Comparison of ENCODE assay signal across 11 mouse cellular contexts in the genomic region with DNA sequence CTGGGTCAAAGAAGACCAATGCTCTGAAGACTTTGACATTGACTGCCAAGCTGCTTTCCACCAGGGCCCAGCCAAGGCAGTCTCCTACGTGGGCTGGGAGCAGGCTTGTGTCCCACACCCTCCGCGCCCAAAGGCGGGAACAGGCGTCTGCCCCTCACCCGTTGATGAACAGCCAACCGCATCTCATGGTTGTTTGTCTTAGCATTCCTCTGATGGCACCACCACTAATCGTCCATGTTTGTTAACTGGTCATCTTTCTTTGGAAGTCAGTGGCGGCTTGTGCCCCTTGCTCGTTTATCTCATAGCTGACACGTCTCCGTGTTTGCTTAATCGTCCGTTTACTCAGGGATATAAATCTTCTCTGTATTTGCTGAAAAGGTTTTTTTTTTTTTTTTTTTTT. TPM values are rescaled to one million over a fixed set of nuclear protein-coding genes. Genes with fewer than 3 reads are reported as not detected.
A peak's percentile ranks its signal among the peaks of the same experiment; 100 is the strongest.
DNase-seq lines count a peak whose midpoint lies in the region; ATAC-seq lines count a peak whose summit lies in the region.
"Had no signal": no experiment of that assay in that cellular context is flagged by ENCODE, and none has a peak within 500 bp of the region (broad histone marks: within the 10 kb centered on the region; RNA-seq: fewer than 3 reads in every experiment).

No protein-coding gene starts in this region.

- intact Hi-C loops in gastrocnemius, postnatal 14 days (cut with DNase I; ENCODE audit: low total_unique reads), result no loop called here

- H3K27ac ChIP-seq in hindbrain, embryonic 11.5 days (ENCODE audit: low read depth, low read length), result peak overlapping the region; percentile 85
- peak overlapping the region; percentile 71 for H3K27ac ChIP-seq in midbrain, embryonic 12.5 days (replicated peaks)
- H3K27ac ChIP-seq: liver, embryonic 13.5 days had no signal

- no peaks in the 10 kb centered on the region; the same call in 1 of the 2 replicates for H3K27me3 ChIP-seq in hindbrain, embryonic 11.5 days (ENCODE audit: control insufficient read depth, insufficient read depth, low read length)
- H3K27me3 ChIP-seq in midbrain, embryonic 12.5 days, result peaks cover 5% of the 10 kb centered on the region; the same call in 1 of the 2 replicates

- H3K4me1 ChIP-seq in hindbrain, embryonic 11.5 days (replicated peaks; ENCODE audit: control insufficient read depth, insufficient read depth, low read length), result peaks cover 17% of the 10 kb centered on the region
- H3K4me1 ChIP-seq in midbrain, embryonic 12.5 days, result peaks cover 25% of the 10 kb centered on the region

- 30% methylated on average over 14 of the region's 14 CpGs for WGBS in hindbrain, embryonic 11.5 days
- 42% methylated on average over 14 of the region's 14 CpGs for WGBS in midbrain, embryonic 12.5 days

- H3K9me3 ChIP-seq in hindbrain, embryonic 11.5 days (ENCODE audit: control insufficient read depth, low read length), result no peaks in the 10 kb centered on the region
- no peaks in the 10 kb centered on the region for H3K9me3 ChIP-seq in midbrain, embryonic 12.5 days
- H3K9me3 ChIP-seq: liver, embryonic 13.5 days had no signal

- H3K4me2 ChIP-seq in hindbrain, embryonic 11.5 days (replicated peaks; ENCODE audit: low read depth, low read length), result no peak overlapping the region
- H3K4me2 ChIP-seq in midbrain, embryonic 12.5 days (replicated peaks), result peak overlapping the region; percentile 11; the same call in 1 of the 2 replicates
- H3K4me2 ChIP-seq: liver, embryonic 13.5 days had no signal

- no peak for ATAC-seq in hindbrain, embryonic 11.5 days (ENCODE audit: low FRiP score)
- no peak for ATAC-seq in midbrain, embryonic 12.5 days (ENCODE audit: low FRiP score, low read depth)

- no peaks in the 10 kb centered on the region for H3K36me3 ChIP-seq in hindbrain, embryonic 11.5 days (ENCODE audit: control insufficient read depth, insufficient read depth, low read length)
- no peaks in the 10 kb centered on the region for H3K36me3 ChIP-seq in midbrain, embryonic 12.5 days
- H3K36me3 ChIP-seq: liver, embryonic 13.5 days had no signal

- no peak overlapping the region for H3K9ac ChIP-seq in hindbrain, embryonic 11.5 days (ENCODE audit: low read depth, low read length)
- H3K9ac ChIP-seq in midbrain, embryonic 12.5 days (replicated peaks), result no peak overlapping the region
- H3K9ac ChIP-seq: liver, embryonic 13.5 days had no signal

- peak; percentile 30 for DNase-seq in gastrocnemius, postnatal 14 days
- no peak for DNase-seq in gastrocnemius, postnatal 25 days
- peak; percentile 39 for DNase-seq in adipocyte (ENCODE audit: low spot score)
- DNase-seq in hindbrain, embryonic 11.5 days (ENCODE audit: low spot score), result peak; percentile 45
- no peak for DNase-seq in thymus, postnatal 10 days (ENCODE audit: low spot score in 2 of 2)
- no peak for DNase-seq in kidney, postnatal 10 days
- DNase-seq in adrenal gland, adult 8-10 months, result no peak
- DNase-seq: cerebellum, adult 18-20 months; gastrocnemius, postnatal 36 days; liver, embryonic 13.5 days had no signal

- H3K4me3 ChIP-seq in hindbrain, embryonic 11.5 days (ENCODE audit: low read depth, low read length), result no peak overlapping the region
- no peak overlapping the region for H3K4me3 ChIP-seq in midbrain, embryonic 12.5 days
- H3K4me3 ChIP-seq: liver, embryonic 13.5 days had no signal

RNA-seq across cellular contexts. Expression of gene Tnnt3, which starts 10.9 kb away (rescaled TPM):
- over 10,000 TPM; 22,199 to 23,470 TPM for total RNA-seq in gastrocnemius, postnatal 14 days (2021)
- over 10,000 TPM; 28,170 to 31,317 TPM for total RNA-seq in gastrocnemius, postnatal 25 days (2021)
- polyA plus RNA-seq in hindbrain, embryonic 11.5 days (2014; fragmentation: Nextera tagmentation; extraction: Ambion mirVana), result 1.7 and 1.9 TPM in 2 replicates
- 1.0 and 1.1 TPM in 2 replicates for polyA plus RNA-seq in midbrain, embryonic 12.5 days (2016; fragmentation: Nextera tagmentation; extraction: Ambion mirVana)
- 1 to 10 TPM in 3 of 4 experiments, not detected in 1; 1.1 to 1.5 (median 1.3) TPM for total RNA-seq in adrenal gland, adult 8-10 months (2022)

RNA-seq across cellular contexts. Expression of gene Mrpl23, which starts 23.0 kb away (rescaled TPM):
- total RNA-seq in gastrocnemius, postnatal 14 days (2021), result 1 to 10 TPM; 5.0 to 5.2 TPM
- total RNA-seq in gastrocnemius, postnatal 25 days (2021), result 10 to 100 TPM in 1 of 2 experiments, 1 to 10 TPM in 1; 8.6 to 18.3 TPM
- 13.5 and 13.9 TPM in 2 replicates for polyA plus RNA-seq in hindbrain, embryonic 11.5 days (2014; fragmentation: Nextera tagmentation; extraction: Ambion mirVana)
- 10.3 and 15.0 TPM in 2 replicates for polyA plus RNA-seq in midbrain, embryonic 12.5 days (2016; fragmentation: Nextera tagmentation; extraction: Ambion mirVana)
- total RNA-seq in adrenal gland, adult 8-10 months (2022), result 10 to 100 TPM in 1 of 4 experiments, 1 to 10 TPM in 3; 2.2 to 13.7 (median 4.8) TPM

RNA-seq across cellular contexts. Expression of gene Lsp1, which starts 48.9 kb away (rescaled TPM):
- total RNA-seq in gastrocnemius, postnatal 14 days (2021), result 10 to 100 TPM; 22.2 to 35.0 TPM
- 10 to 100 TPM; 43.2 to 60.3 TPM for total RNA-seq in gastrocnemius, postnatal 25 days (2021)
- 16.1 and 18.7 TPM in 2 replicates for polyA plus RNA-seq in hindbrain, embryonic 11.5 days (2014; fragmentation: Nextera tagmentation; extraction: Ambion mirVana)
- polyA plus RNA-seq in midbrain, embryonic 12.5 days (2016; fragmentation: Nextera tagmentation; extraction: Ambion mirVana), result 9.8 and 11.1 TPM in 2 replicates
- total RNA-seq in adrenal gland, adult 8-10 months (2022), result 10 to 100 TPM; 18.1 to 31.9 (median 21.4) TPM

Comparison
In these comparisons a context has a peak if more than half of its experiments do, and no peak if none do; other contexts are left out.
1. DNase-seq: peak in gastrocnemius, postnatal 14 days (single experiment), adipocyte (single experiment) and hindbrain, embryonic 11.5 days (single experiment); none in gastrocnemius, postnatal 25 days (single experiment), thymus, postnatal 10 days (0 of 2), kidney, postnatal 10 days (single experiment) and adrenal gland, adult 8-10 months (single experiment).
2. RNA of gene Tnnt3, which starts 10.9 kb away (total RNA-seq): 28,170 to 31,317 TPM in gastrocnemius, postnatal 25 days and 22,199 to 23,470 TPM in gastrocnemius, postnatal 14 days; 1.1 to 1.5 TPM in adrenal gland, adult 8-10 months; every median in the first group is over 1,000 times any median in the second.